Mouse (Mus musculus) liver, adult 2 months (tissue): ENCODE measurements around the gene BC028528. TPM values are rescaled to one million over a fixed set of nuclear protein-coding genes. Genes with fewer than 3 reads are reported as not detected.
"Not testable (repeated sequence)": the region's sequence is repeated elsewhere in the genome, so short reads cannot be mapped to it uniquely, and the experiment has no call there.

Source experiments
- DNase-seq: peaks from one replicate; pipeline ENCODE4 v3.0.0-alpha.2; 2011; ENCODE audit warnings: low read depth, low spot score; ENCODE audit errors: extremely low read depth
- H3K27ac ChIP-seq: fragments of 200-500 bp; replicated peaks from 2 replicates; pipeline ENCODE4 v1.5.1; 2012; ENCODE audit warnings: low read depth, mild to moderate bottlenecking, control low read depth, inconsistent platforms, low read length; ENCODE audit not compliant: insufficient read depth
- H3K27me3 ChIP-seq: fragments of 200-500 bp; 2 replicates; pipeline ENCODE4 v1.6.1; 2012; ENCODE audit warnings: mild to moderate bottlenecking, moderate library complexity, low read length, inconsistent platforms; ENCODE audit not compliant: control insufficient read depth, insufficient read depth
- H3K36me3 ChIP-seq: fragments of 200-500 bp; 2 replicates; pipeline ENCODE4 v1.6.1; 2012; ENCODE audit warnings: low read length, inconsistent platforms; ENCODE audit not compliant: control insufficient read depth, insufficient read depth
- H3K4me1 ChIP-seq: fragments of 200-500 bp; 2 replicates; pipeline ENCODE4 v1.6.1; 2011; ENCODE audit warnings: low read length; ENCODE audit not compliant: control insufficient read depth, insufficient read depth
- H3K4me3 ChIP-seq: fragments of 200-500 bp; 2 replicates; pipeline ENCODE4 v1.5.1; 2011; ENCODE audit warnings: low read depth, mild to moderate bottlenecking, control low read depth, low read length, moderate library complexity; ENCODE audit not compliant: insufficient read depth
- H3K79me2 ChIP-seq: fragments of 200-500 bp; 2 replicates; pipeline ENCODE4 v1.6.1; 2012; ENCODE audit warnings: inconsistent platforms, mild to moderate bottlenecking, low read length, moderate library complexity; ENCODE audit not compliant: control insufficient read depth, insufficient read depth
- H3K9ac ChIP-seq: fragments of 200-500 bp; 2 replicates; pipeline ENCODE4 v1.6.1; 2012; ENCODE audit warnings: low read depth, mild to moderate bottlenecking, control low read depth, inconsistent platforms, low read length
- CTCF ChIP-seq: fragments of 200-500 bp; IDR thresholded peaks from 2 replicates; pipeline ENCODE4 v1.5.1; 2011; ENCODE audit warnings: low read depth, low read length, control low read depth
- POLR2A ChIP-seq: fragments of 200-500 bp; IDR thresholded peaks from 2 replicates; pipeline ENCODE4 v1.6.1; 2011; ENCODE audit warnings: low read length, control low read depth; ENCODE audit not compliant: insufficient read depth; ENCODE audit errors: extremely low read depth
- WGBS: fragments of 180-500 bp; shearing (Covaris S2); methylation state at CpG from one replicate; pipeline ENCODE4 v1.1.7; 2018; 5-methylcytosine and 5-hydroxymethylcytosine counted together
- polyA plus RNA-seq: library from polyadenylated mRNA; depleted of rRNA; stranded (reverse); fragments of >200 nt; gene quantifications from 2 replicates; pipeline ENCODE4 v1.2.3, GENCODE M21; 2012
- total RNA-seq: library from RNA; depleted of rRNA; stranded (reverse); fragments of >200 nt; gene quantifications from 2 replicates; pipeline ENCODE4 v1.2.3, GENCODE M21; 2014

The BC028528 gene
- total and polyA plus RNA-seq, 2 experiments = 0.98 to 5.3 TPM

- Histone ChIP-seq H3K27me3 (no peaks in the 10 kb centered on the region), H3K27ac (peak within 1 kb of the TSS; percentile 35), H3K4me1 (peaks cover 2% of the 10 kb centered on the region), H3K9ac (peak within 1 kb of the TSS; percentile 89), H3K79me2 (peaks cover 4% of the 10 kb centered on the region; the same call in 1 of the 2 replicates), H3K4me3 (peak within 1 kb of the TSS; percentile 91), H3K36me3 (no peaks in the 10 kb centered on the region)
- TF ChIP-seq POLR2A (peak; percentile 91), CTCF (no peak)
- under 1% methylated on average over 49 of the region's 49 CpGs for WGBS
- DNase-seq = peak; percentile 96
Observed at GRCm38 (mm10) chr3:95928658-95929503, 37.1 kb upstream of the BC028528 start, which contains the start of gene Anp32e. TSS of gene Anp32e (plus strand) at chr3:95929246.

- no peak for TF ChIP-seq CTCF
- no peak for TF ChIP-seq POLR2A
- H3K36me3 ChIP-seq = no peaks in the 10 kb centered on the region
- no peak overlapping the region for H3K9ac ChIP-seq
- DNase-seq = no peak
- 62% methylated on average over 6 of the region's 6 CpGs for WGBS
- no peak overlapping the region for H3K4me3 ChIP-seq
- peaks cover 2% of the 10 kb centered on the region for H3K4me1 ChIP-seq
- no peak overlapping the region for H3K27ac ChIP-seq
- no peaks in the 10 kb centered on the region for H3K27me3 ChIP-seq
- peaks cover 4% of the 10 kb centered on the region; the same call in 1 of the 2 replicates for H3K79me2 ChIP-seq
Observed at GRCm38 (mm10) chr3:95928261-95928657, 36.5 kb upstream of the BC028528 start.

GRCm38 (mm10) chr3:95925087-95925486, 33.3 kb upstream of the BC028528 start:
- Histone ChIP-seq H3K27me3 (no peaks in the 10 kb centered on the region), H3K4me3 (no peak overlapping the region), H3K4me1 (peaks cover 2% of the 10 kb centered on the region), H3K9ac (no peak overlapping the region), H3K27ac (no peak overlapping the region), H3K36me3 (no peaks in the 10 kb centered on the region), H3K79me2 (peaks cover 4% of the 10 kb centered on the region; the same call in 1 of the 2 replicates)
- no peak for DNase-seq
- 92% methylated on average over 5 of the region's 5 CpGs for WGBS
- no peak for TF ChIP-seq POLR2A
- no peak for TF ChIP-seq CTCF

- 57% methylated on average over 4 of the region's 4 CpGs for WGBS
- TF ChIP-seq POLR2A (no peak), CTCF (no peak)
Observed at GRCm38 (mm10) chr3:95924185-95924584, 32.4 kb upstream of the BC028528 start.

GRCm38 (mm10) chr3:95923429-95923828, 31.6 kb upstream of the BC028528 start:
- not testable (repeated sequence) for H3K27ac ChIP-seq

More at GRCm38 (mm10) chr3:95924185-95924584, 32.4 kb upstream of the BC028528 start:
- H3K27ac ChIP-seq = no peak overlapping the region
- H3K36me3 ChIP-seq = no peaks in the 10 kb centered on the region
- no peak overlapping the region for H3K4me3 ChIP-seq
- H3K79me2 ChIP-seq = no peaks in the 10 kb centered on the region
- DNase-seq = no peak
- no peak overlapping the region for H3K9ac ChIP-seq
- no peaks in the 10 kb centered on the region for H3K27me3 ChIP-seq
- peaks cover 2% of the 10 kb centered on the region for H3K4me1 ChIP-seq

GRCm38 (mm10) chr3:95920532-95920931, 28.7 kb upstream of the BC028528 start:
- H3K4me1 ChIP-seq, H3K4me3 ChIP-seq, H3K27me3 ChIP-seq, H3K36me3 ChIP-seq, H3K27ac ChIP-seq, DNase-seq, H3K9ac ChIP-seq, H3K79me2 ChIP-seq: not testable (repeated sequence)
- WGBS = 81% methylated on average over 2 of the region's 2 CpGs

More at GRCm38 (mm10) chr3:95923429-95923828, 31.6 kb upstream of the BC028528 start:
- not testable (repeated sequence) for H3K27me3 ChIP-seq, H3K4me1 ChIP-seq, H3K9ac ChIP-seq, H3K4me3 ChIP-seq, H3K36me3 ChIP-seq, H3K79me2 ChIP-seq, DNase-seq
- 92% methylated on average over 7 of the region's 7 CpGs for WGBS
